Mouse (Mus musculus): ENCODE measurements around the gene Celf2. TPM values are rescaled to one million over a fixed set of nuclear protein-coding genes. Genes with fewer than 3 reads are reported as not detected.

The Celf2 gene
- polyA plus RNA-seq, 1 experiment: 39.9 TPM

DNA sequence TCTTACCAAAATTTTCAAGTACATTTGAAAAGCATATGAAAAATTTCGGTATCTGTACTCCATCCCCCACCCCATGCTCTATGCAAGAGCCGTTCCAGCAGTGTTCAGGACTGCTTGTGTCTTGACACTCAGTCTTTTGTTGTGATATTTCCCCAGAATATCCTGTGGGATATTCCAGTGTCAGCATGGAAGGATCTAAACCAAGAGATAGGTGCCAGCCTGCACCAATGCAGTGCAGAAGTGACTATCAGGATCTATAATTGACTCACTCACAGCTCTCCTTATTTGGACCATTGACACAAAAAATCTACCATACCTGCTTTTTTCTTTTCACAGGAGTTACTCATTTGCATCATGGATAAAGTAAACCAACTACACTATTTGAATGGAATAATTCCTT, 116.9 kb downstream of the Celf2 start:
- DNase-seq (ENCODE audit: low spot score): no peak

DNA sequence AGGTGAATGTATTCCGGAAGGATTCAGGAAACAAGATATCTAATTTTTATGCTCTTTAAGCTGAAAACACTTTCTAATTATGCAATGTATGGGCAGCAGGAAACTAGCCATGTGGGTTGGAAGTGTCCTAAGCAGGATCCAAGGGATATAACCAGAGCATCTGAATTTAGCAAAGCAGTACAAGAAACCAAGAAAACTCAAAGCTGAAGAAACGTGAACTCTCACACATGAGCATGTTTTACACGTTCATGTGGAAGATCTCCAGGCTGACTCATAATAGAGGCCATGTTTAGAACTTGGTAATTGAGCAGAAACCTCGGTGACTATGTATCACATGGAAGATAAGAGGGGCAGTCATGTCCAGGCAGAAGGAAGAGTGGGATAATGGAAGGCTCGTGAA, 120.1 kb downstream of the Celf2 start:
- no peak for DNase-seq (ENCODE audit: low spot score)

DNA sequence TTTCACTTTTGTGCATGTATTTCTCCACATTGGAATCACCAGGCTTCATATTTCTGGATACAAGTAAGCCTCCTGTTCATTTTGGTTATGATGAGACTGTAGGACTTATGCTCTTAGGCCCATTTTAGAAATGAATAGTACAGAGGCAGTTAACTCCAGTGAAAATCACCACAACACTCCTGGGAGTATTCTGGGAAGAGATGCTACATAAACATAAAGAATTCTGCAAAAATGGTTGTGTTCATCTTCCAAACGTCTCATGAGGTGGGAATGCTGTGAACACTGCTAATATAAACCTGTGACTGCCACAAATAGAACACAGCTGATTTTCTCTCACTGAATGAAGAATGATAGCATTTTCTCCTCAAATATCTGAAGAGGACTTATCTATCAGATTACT, 130.6 kb downstream of the Celf2 start:
- no peak for DNase-seq (ENCODE audit: low spot score)

DNA sequence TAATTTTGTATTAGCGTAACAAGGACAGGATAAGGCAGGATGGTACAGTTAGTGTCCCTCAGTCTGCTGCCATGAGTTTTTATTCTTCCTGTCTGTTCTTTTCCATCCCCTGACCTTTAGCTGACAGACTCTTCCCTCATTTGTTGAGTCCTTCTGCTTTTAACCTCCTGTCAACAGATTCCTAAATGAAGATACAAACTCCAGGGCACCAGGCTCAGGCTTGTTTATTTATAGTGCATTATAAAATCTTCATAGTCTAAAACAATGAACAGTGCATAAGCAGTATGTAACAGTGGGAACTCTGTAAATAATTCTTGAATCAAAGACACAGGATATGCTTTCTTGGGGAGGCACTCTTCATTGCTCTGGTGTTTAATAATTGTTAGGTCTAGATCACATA, 131.5 kb downstream of the Celf2 start:
- no peak for DNase-seq (ENCODE audit: low spot score)

DNA sequence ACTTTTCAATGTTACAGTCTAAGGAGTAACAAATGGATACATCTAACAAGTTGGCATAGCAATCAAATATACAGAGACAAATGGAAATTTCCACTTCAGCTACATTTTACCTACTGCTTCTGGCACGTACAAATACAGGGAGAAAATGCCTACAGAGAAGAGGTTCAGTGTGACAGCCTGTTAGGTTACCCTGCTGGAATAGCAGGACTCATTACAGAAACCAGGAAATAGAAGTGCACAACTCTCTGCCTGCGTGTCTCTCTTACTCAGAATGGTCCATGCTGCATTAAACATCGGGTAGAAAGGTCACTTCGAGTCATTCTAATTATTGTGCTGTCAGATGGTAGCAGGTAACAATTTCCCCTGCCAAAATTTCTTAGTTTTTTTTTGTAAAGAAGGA, 141.6 kb downstream of the Celf2 start:
- DNase-seq (ENCODE audit: low spot score): no peak

DNA sequence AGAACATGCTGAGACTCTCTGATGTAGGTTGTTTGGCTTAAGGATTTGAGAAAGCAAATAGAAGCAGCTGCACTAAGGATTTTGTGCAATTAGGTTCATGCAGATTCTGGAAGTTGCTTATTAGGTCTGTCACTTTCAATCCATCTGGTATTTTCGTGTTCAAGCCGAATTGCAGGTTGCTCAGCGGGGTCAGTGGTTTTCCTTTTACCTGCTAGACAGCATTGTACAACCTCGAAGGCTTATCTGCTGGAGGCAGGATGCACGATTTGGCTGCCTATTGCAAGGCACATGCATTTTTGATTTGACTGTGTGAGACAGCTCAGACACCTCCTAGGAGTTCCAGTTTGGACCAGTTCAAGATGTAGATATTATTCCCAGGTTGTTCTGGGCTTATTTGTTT, 149.8 kb downstream of the Celf2 start:
- DNase-seq (ENCODE audit: low spot score): no peak

DNA sequence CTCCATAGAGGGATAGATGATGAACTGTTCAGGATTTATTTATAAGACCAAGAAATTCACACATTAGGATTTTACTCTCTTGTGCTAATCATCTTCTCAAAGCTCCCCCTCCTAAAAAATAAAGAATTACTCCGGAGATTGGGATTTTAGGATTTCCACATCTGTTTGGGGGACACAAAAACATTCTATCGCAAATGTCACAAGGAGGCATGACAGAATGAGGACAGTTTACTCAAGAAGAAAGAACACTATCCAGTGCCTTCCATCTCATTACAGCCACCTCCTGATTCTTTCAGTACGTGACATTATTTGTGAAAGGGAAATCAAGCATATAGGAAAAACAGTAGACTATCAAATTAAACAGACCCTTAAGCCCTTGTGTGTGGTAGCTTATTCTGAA, 150.5 kb downstream of the Celf2 start:
- no peak for DNase-seq (ENCODE audit: low spot score)

DNA sequence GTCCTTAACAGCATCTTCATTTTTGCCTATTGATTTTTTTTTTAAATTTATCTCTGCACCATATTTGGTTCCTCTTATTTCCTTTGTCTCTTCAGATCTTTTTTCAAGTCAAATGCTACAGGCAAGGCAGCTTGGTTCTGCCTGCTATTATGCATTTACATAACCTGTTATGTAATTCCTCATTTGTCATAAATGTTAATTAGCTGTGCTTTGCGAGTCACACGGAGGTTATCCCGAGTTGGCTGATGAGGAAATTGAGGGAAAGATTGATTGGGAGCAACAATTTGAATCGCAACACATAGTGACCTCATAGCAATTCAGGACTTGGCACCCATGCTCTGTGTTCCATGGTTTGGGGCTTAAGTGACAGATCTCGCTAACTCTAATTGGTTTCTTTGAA, 158.1 kb downstream of the Celf2 start:
- DNase-seq (ENCODE audit: low spot score): no peak

DNA sequence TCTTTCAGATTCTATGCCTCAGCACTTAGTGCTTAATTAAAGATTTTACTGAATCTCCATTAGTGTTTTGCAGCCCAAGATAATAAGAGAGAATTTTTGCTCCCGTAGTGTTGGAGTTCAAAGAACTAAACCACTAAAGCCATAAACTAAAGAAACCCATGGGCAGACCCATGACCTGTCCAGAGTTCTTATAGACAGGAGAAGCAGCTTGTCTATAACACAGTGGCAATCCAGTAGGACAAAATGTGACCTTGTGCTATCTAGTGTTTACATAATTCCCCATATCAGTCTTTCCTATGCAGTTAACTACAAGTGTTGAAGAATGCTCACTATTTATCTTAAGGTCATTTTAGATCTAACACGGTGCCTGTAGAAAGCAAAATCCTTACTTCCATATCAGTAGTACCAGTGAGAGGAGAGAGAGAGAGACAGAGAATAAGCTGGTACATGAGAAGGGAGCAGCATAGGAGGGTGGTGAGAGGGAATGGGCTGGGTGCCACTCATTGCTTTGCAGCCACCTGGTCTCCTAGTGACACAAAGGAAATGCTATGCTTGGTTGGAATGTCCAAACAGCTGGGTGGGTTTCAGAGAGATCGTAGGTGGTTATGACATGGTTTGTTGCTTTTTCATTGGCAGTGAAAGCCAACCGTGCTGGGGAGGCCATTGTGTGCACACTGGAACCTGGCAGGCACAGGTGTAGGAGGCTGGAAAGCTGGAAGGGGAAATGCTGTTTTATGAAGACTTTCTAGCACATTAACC, 162.5 kb downstream of the Celf2 start:
- no peak for DNase-seq (ENCODE audit: low spot score)

DNA sequence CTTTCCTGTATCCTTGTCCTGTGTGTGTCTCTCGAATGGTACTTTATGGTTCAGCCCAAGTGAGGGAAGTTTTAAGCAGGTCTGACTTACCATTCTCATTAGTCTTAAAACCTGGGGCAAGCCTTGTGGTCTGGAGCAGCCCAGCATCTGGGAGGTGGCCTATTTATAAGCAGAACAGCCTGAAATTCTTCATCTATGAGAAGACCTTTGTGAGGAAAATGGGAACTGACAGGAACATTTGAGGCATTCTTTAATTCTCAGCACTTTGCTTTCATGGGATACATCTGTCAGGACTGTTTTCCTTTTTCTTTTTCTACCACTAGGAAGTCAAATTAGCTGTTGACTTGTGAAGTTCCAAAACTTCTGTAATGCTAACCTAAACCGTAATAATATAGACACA, 164.4 kb downstream of the Celf2 start:
- no peak for DNase-seq (ENCODE audit: low spot score)

DNA sequence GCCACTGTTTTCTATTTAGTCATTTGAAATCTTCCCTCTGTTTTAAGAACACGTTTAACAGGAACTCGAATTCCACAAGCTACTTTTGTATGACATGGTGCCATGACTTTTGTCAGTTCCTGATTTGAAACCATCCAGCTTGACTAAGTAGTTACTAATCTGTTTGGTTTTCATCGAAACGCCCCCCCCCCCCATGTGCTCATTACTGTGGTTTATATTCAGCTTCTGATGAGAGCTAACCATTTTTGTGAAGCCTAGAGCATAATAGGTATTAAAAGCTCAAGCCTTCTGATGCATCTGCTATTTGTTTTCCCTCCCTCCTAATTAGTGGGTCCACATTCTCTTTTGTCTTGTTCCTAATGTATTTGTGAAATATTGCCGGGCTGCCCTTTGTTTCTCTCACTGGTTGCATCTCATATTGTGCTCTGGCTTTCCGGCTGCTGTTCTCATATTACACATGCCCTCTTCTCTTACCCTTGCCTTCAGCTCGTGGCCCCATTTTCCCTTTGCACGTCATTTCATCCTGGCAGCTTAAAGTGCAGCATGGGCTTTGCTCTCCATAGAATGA, 166.4 kb downstream of the Celf2 start:
- no peak for DNase-seq (ENCODE audit: low spot score)

DNA sequence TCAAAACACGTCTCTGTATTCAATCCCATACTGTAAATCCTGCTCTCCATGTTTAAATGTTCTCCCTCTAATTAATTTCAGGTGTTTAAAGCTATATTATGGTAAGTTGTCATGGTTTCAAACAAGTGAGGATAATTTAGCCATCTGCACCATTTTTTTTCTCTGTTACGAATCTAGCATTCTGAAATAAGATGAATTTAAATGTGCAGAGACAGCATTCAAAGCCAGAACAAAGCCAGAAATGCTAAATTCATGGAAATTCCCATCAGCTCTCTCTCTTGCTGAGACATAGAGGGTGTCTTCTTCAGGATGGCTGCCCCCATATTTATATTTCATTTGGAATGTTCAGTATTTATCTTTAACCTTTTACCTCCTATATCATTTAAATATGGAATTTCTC, 174.5 kb downstream of the Celf2 start:
- DNase-seq (ENCODE audit: low spot score): no peak

DNA sequence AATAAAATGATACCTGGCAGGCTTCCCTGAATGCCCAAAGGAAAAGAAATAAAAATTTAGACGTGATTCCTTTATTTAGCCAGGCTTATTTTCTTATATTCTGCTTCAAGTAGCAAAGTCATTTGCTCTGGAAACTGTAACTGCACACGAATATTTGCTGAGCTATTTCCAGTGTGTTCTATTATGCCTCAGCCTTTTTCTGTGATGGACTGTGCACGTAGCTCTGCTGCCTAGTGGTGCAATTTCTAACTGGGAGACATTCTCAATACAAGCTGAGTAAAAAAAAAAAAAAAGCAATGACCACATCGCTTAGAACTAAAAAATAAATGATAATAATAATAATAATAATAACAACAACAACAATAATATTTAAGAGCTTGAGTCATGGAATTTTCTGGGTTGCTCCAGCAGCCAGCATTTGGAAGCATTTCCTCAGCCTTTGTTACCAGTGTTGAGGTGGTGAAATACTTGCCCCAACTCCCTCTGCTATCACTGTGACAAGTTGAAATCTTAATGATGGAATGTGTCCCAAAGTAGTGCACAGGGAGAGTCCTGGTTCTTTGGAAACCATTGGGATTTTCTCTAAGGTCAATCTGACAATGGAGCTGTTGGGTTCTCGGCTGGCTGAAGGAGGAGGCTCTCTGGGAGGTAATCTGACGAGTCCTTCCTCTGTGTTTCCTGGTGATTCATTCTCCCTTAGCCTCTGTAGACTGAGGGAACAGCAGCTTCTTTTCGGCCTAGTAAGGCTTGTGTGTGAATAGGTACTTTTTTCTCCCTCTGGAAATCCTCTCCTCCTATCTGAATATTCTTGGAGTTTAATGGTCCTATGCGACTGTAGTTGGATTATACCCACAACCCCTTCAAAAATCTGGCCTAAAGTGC, 181.1 kb downstream of the Celf2 start:
- DNase-seq (ENCODE audit: low spot score): no peak

DNA sequence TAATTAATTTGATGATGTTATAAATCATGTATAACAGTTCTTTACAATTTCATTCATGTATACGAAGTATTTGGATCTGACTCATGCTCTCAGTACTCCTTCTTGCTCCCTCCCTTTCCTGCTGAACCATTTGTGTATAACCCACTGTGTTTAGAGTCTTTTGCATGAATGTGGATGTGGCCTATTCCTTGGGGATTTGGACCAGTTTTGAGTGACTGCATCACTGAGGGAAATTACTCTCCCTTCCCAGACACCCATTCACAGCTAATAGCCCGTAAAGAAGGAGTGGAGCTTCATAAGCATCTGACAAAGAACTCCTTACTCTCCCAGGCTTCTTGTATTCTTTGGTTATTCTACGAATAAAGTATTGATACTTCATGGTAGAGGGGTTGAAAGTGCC, 189.6 kb downstream of the Celf2 start:
- DNase-seq (ENCODE audit: low spot score): no peak

DNA sequence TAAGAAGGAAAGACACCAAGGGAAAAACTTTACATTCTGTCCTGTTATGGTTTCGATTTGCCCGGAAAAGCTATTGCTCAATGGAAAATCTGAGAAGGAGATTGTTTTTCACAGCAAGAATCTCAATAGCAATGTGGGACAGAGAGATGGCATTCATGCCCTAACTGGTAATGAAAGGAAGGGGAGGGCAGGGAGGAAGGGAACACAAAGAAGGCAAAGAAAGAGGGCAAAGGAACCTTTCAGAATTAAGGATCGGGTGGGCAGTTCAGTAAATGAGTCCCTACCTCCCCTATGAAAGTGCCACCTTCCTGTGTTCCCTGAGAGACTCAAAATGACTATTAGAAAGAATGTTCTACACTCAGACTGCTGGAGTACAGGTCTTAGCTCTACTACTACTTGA, 197.6 kb downstream of the Celf2 start:
- no peak for DNase-seq (ENCODE audit: low spot score)

DNA sequence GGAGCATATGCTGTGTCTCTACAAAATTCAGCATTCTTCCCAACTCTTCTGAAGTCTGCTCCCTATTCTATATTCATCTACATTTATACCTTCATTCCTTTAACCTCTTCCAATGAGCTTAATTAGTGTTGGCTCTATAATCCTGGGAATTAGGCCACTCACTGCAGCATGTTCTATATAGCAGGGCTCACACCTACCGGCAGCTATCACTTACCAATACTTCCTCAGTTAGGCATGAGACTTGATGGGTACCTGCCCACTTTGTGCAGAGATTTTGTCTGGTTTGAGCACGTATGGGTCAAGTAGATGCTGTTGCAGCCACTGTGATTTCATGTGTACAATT, 198.6 kb downstream of the Celf2 start:
- DNase-seq (ENCODE audit: low spot score): no peak

DNA sequence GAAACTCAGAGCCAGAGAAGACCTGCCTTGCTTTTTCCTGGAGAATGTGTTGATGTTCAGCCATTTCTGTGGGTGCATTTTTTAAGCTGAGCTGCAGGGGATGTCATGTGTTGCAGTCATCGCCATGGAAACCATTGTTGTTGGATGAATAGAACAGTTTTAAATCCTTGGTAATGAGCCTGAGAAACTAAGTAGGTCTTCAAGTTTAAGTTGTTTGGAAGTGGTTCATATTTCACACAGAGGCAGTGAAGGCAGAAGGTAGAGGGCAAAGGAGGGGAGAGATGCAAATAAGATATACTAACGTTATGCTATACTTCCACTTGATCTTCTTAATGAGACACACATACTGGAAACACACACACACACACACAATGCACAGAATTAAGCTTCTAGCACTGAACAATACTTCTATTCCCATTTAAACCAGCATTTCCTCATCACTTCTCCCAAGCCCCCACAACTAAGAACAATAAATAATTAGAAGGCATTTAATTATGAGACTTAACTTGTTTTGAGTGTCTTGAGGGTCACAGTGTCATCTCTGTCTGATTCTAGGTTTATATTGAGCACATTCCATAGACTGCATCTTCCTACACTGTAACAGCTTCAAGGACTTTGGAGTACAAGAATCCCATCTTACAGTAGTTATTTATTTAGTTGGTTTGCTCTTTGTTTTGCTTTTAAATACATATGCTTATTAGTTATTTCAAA, 199.1 kb downstream of the Celf2 start:
- no peak for DNase-seq (ENCODE audit: low spot score)

DNA sequence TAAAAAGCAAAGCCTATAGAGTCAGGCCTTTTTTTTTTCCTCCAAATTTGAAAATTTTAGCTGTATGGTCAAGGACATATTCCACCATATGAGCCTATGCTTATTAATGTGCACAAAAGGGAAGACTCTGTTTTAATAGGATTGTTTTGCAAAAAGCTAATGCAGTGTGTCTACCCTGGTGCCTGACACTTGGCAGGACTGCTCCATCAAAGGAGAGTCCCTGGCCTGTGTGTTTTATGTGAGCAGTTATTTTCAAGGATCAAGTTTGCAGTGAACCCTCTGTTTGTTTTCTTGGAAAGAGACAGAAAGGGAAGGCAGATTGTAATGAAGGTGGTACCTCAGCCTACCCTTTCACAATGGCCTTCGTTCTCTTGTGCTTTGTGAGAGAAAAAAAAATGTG, 200.0 kb downstream of the Celf2 start:
- no peak for DNase-seq (ENCODE audit: low spot score)

DNA sequence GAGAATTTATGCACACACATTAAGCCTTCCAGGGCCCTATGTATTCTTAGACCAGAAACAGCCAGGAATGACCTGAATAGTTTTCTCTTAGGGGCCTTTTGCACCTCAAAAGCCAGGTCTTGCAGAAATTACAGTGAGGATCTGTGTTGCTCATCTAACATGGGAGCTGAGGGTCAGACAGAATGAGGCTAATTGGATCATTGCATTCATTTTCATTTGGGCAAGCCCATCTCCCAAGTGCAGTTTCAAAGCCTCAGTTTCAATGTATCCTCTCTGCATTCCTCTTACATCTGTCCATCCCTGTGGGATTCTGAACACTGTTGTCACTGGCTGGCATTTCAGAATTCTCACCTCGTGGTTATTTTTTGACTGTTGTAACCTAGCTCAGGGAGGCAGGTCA, 200.6 kb downstream of the Celf2 start:
- no peak for DNase-seq (ENCODE audit: low spot score)

DNA sequence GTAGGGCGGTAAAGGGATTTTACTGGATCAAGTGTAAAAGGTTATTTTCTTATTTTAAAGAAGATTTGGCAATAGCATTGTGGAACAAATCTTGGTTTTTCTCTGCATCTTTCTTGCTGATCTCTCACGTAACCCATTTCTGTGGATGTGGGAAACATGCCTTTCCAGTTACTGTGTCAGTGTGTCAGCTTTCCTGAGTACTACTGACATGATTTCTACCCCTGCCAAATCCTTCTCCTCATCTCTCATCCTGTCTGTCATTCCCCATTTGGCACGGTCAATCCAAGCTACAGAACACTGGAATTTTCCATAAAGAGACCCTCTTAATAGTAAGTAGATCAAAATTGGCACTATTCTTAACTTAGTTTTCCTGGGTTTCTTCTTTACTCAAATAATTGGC, 221.9 kb downstream of the Celf2 start:
- DNase-seq (ENCODE audit: low spot score): no peak

DNA sequence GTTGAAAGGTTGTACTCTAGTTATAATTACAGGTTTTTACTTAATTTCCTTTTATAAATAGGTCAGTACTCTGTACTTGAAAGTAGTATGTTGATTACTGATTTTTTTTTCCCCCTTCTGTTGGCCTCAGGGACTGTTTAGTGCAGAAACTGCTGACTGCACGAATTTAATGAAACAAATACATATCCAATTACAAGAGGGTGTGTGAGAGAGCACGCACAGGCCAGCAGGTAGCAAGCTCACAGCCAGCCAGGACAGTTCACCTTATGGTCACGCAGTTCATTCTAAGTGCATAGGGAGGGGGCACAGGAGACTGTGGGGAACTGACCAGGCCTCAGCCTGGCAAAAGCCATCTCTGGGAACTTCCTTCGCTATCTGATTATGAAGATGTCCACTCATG, 236.1 kb downstream of the Celf2 start:
- no peak for DNase-seq (ENCODE audit: low spot score)

DNA sequence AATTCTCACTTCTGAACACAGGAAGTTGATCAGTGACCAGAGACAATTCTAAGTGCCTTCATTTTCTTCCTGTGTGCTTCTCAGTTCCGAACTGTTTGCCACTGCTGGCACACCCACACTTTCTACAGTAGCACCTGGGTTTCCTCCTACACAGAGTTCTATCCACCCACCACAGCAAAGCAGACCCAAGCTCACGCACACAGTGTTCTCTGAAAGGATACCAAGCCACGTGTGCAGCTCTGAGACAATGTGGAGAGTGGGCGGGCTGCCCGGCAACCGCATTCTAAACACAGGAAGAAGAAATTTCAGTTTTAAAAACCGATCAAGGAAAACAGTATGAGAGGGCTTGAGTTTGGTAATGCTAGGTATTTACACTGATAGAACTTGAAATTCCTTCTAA, 239.3 kb downstream of the Celf2 start:
- DNase-seq (ENCODE audit: low spot score): no peak

DNA sequence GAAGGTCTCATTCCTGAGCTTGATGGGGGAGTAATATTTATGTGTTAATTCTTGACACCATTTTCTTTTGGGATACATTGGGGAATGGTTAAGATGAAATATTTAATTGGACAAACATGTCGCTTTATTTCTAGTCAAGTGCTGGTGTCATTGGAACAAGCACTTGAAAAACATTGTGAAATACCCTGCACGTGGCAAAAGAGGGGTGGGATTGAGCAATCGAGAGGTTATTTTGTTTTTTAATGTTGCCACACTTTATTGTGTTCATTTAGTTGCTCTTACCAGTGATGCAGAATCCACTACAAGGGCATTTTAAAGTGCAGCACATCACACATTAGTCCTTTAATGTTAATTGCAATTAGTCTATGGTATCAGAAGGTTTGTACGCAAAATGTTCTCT, 242.2 kb downstream of the Celf2 start:
- DNase-seq (ENCODE audit: low spot score): no peak
